Mouse (Mus musculus) bone marrow macrophage, adult 2 months (primary cell): ENCODE results near the gene Gm13275. TPM values are rescaled to one million over a fixed set of nuclear protein-coding genes. Genes with fewer than 3 reads are reported as not detected.
"Not testable (repeated sequence)": the region's sequence is repeated elsewhere in the genome, so short reads cannot be mapped to it uniquely, and the experiment has no call there.

ENCODE experiments used
- H3K27ac ChIP-seq: 2 replicates; pipeline ENCODE4 v1.5.1; 2012; ENCODE audit warnings: low read depth, low read length; ENCODE audit not compliant: insufficient read depth
- H3K4me1 ChIP-seq: 2 replicates; pipeline ENCODE4 v1.6.1; 2012; ENCODE audit warnings: low read length; ENCODE audit not compliant: control insufficient read depth, insufficient read depth
- H3K4me3 ChIP-seq: 2 replicates; pipeline ENCODE4 v1.5.1; 2012; ENCODE audit warnings: mild to moderate bottlenecking, low read length, moderate library complexity; ENCODE audit not compliant: insufficient read depth
- CTCF ChIP-seq: IDR thresholded peaks from 2 replicates; pipeline ENCODE4 v1.5.1; 2012; ENCODE audit warnings: low read depth, mild to moderate bottlenecking, low read length, moderate library complexity
- POLR2A ChIP-seq: IDR thresholded peaks from 2 replicates; pipeline ENCODE4 v1.6.1; 2012; ENCODE audit warnings: mild to moderate bottlenecking, low read depth, low read length, borderline replicate concordance
- polyA plus RNA-seq: library from polyadenylated mRNA; stranded (reverse); fragments of >200 nt; gene quantifications from 2 replicates; pipeline ENCODE4 v1.2.4, GENCODE M21; 2012; ENCODE audit not compliant: missing spikeins, insufficient read depth, insufficient read length

Gm13275 gene
- polyA plus RNA-seq, result not detected in 2 replicates

- H3K4me1 ChIP-seq, H3K27ac ChIP-seq, H3K4me3 ChIP-seq: not testable (repeated sequence)
Measured at GRCm38 (mm10) chr4:88793936-88794675, at the start of gene Gm13275. Gm13275 (plus strand) TSS chr4:88794487.

- TF ChIP-seq CTCF, result no peak
- TF ChIP-seq POLR2A, result no peak
- H3K4me3 ChIP-seq, result no peak overlapping the region
- H3K4me1 ChIP-seq, result no peaks in the 10 kb centered on the region
- no peak overlapping the region for H3K27ac ChIP-seq
Measured at GRCm38 (mm10) chr4:88749926-88750325, 44.4 kb upstream of the Gm13275 start.

GRCm38 (mm10) chr4:88754818-88755340 is 39.4 kb upstream of the Gm13275 start, which contains the start of gene Gm13271:
Gm13271 (plus strand) TSS chr4:88754868.
- H3K4me3 ChIP-seq, H3K27ac ChIP-seq, H3K4me1 ChIP-seq: not testable (repeated sequence)

GRCm38 (mm10) chr4:88756581-88757513 is 37.4 kb upstream of the Gm13275 start:
- not testable (repeated sequence) for H3K4me1 ChIP-seq
- peak overlapping the region; percentile 60 for H3K4me3 ChIP-seq

GRCm38 (mm10) chr4:88757628-88758031 is 36.7 kb upstream of the Gm13275 start:
- H3K27ac ChIP-seq, result peak overlapping the region; percentile 59; the same call in 1 of the 2 replicates
- not testable (repeated sequence) for H3K4me1 ChIP-seq
- peak overlapping the region; percentile 60 for H3K4me3 ChIP-seq
- TF ChIP-seq CTCF, result peak; percentile 13; the same call in 1 of the 2 replicates

More at GRCm38 (mm10) chr4:88756581-88757513, 37.4 kb upstream of the Gm13275 start:
- peak overlapping the region; percentile 59 for H3K27ac ChIP-seq

GRCm38 (mm10) chr4:88758751-88759150 is 35.5 kb upstream of the Gm13275 start:
- H3K27ac ChIP-seq, H3K4me1 ChIP-seq, H3K4me3 ChIP-seq: not testable (repeated sequence)

GRCm38 (mm10) chr4:88759610-88760268 is 34.5 kb upstream of the Gm13275 start, which contains the start of gene Gm13283:
Gm13283 (plus strand) TSS chr4:88760119.
- H3K27ac ChIP-seq, result peak within 1 kb of the TSS; percentile 48
- peak within 1 kb of the TSS; percentile 51 for H3K4me3 ChIP-seq
- not testable (repeated sequence) for H3K4me1 ChIP-seq

GRCm38 (mm10) chr4:88760431-88760830 is 33.9 kb upstream of the Gm13275 start:
- H3K27ac ChIP-seq, result peak overlapping the region; percentile 48
- peak overlapping the region; percentile 51 for H3K4me3 ChIP-seq
- not testable (repeated sequence) for H3K4me1 ChIP-seq

- not testable (repeated sequence) for H3K4me1 ChIP-seq, H3K4me3 ChIP-seq, H3K27ac ChIP-seq
Measured at GRCm38 (mm10) chr4:88761776-88762175, 32.5 kb upstream of the Gm13275 start.

- H3K4me1 ChIP-seq, H3K4me3 ChIP-seq, H3K27ac ChIP-seq: not testable (repeated sequence)
Measured at GRCm38 (mm10) chr4:88762341-88762740, 31.9 kb upstream of the Gm13275 start.

- peak overlapping the region; percentile 41 for H3K4me3 ChIP-seq
- H3K4me1 ChIP-seq, H3K27ac ChIP-seq: not testable (repeated sequence)
Measured at GRCm38 (mm10) chr4:88763384-88764018, 30.8 kb upstream of the Gm13275 start.

- H3K4me3 ChIP-seq, H3K4me1 ChIP-seq, H3K27ac ChIP-seq: not testable (repeated sequence)
Measured at GRCm38 (mm10) chr4:88773534-88773933, 20.8 kb upstream of the Gm13275 start, which contains the start of gene Gm13290. Gm13290 (plus strand) TSS chr4:88773834.

- H3K4me3 ChIP-seq, H3K27ac ChIP-seq, H3K4me1 ChIP-seq: not testable (repeated sequence)
Measured at GRCm38 (mm10) chr4:88776622-88777021, 17.7 kb upstream of the Gm13275 start, which contains the start of gene Gm13289. Gm13289 (plus strand) TSS chr4:88776922.

- not testable (repeated sequence) for H3K4me1 ChIP-seq, H3K4me3 ChIP-seq, H3K27ac ChIP-seq
Measured at GRCm38 (mm10) chr4:88779550-88779949, 14.7 kb upstream of the Gm13275 start, which contains the start of gene Gm13272. Gm13272 (plus strand) TSS chr4:88779850.
